In genomic region chr4:155246691-155247105, GRCm38 (mm10) we compare ENCODE assay signal across 8 mouse cellular contexts. TPM values are rescaled to one million over a fixed set of nuclear protein-coding genes. Genes with fewer than 3 reads are reported as not detected.
DNase-seq lines count a peak whose midpoint lies in the region; ATAC-seq and TF ChIP-seq lines count a peak whose summit lies in the region.

No protein-coding gene starts in this region.

- H3K27me3 ChIP-seq in lung, embryonic 14.5 days (ENCODE audit: insufficient read depth, low read length) = no peaks in the 10 kb centered on the region
- H3K27me3 ChIP-seq in cerebellum, adult 2 months (ENCODE audit: control insufficient read depth, insufficient read depth, low read length) = no peaks in the 10 kb centered on the region
- H3K27me3 ChIP-seq in hindbrain, embryonic 10.5 days (ENCODE audit: insufficient read depth, poor library complexity, severe bottlenecking) = 0 out of 2 replicates have a peak, but pooled peaks cover 6% of the 10 kb centered on the region
- no peaks in the 10 kb centered on the region; the same call in 1 of the 2 replicates for H3K27me3 ChIP-seq in liver, embryonic 11.5 days (replicated peaks; ENCODE audit: control insufficient read depth, insufficient read depth, low read length)

- no peak overlapping the region for H3K9ac ChIP-seq in lung, embryonic 14.5 days
- no peak overlapping the region for H3K9ac ChIP-seq in liver, embryonic 11.5 days (ENCODE audit: low read depth, low read length)

- 67% methylated on average over 12 of the region's 12 CpGs for WGBS in lung, embryonic 14.5 days
- 76% methylated on average over 12 of the region's 12 CpGs for WGBS in lung, adult 2 months
- 9% methylated on average over 12 of the region's 12 CpGs for WGBS in cerebellum, adult 2 months
- WGBS in hindbrain, embryonic 10.5 days = 87% methylated on average over 12 of the region's 12 CpGs
- 76% methylated on average over 12 of the region's 12 CpGs for WGBS in liver, embryonic 11.5 days

- ATAC-seq in lung, embryonic 14.5 days (ENCODE audit: insufficient read depth) = no peak
- ATAC-seq in monocyte, adult 5-6 weeks (replicated peaks; ENCODE audit: insufficient number of reproducible peaks, low FRiP score, low TSS enrichment, poor library complexity, severe bottlenecking) = no peak
- ATAC-seq in liver, embryonic 11.5 days (replicated peaks; ENCODE audit: low FRiP score) = no peak

- TF ChIP-seq POLR2A in lung, adult 2 months (IDR thresholded peaks at IDR 0.05; ENCODE audit: borderline replicate concordance, extremely low read depth, low read depth, low read length) = no peak
- 0 out of 2 replicates have a peak, but pooled peaks have one; percentile 11 for TF ChIP-seq POLR2A in cerebellum, adult 2 months (IDR thresholded peaks at IDR 0.05; ENCODE audit: borderline replicate concordance, insufficient read depth, low read length)

- H3K4me3 ChIP-seq in lung, embryonic 14.5 days (ENCODE audit: low read depth, low read length) = no peak overlapping the region
- no peak overlapping the region for H3K4me3 ChIP-seq in lung, adult 2 months (replicated peaks; ENCODE audit: extremely low read depth, low read depth, low read length)
- H3K4me3 ChIP-seq in cerebellum, adult 2 months (replicated peaks; ENCODE audit: insufficient read depth, low read depth, low read length) = no peak overlapping the region
- no peak overlapping the region for H3K4me3 ChIP-seq in hindbrain, embryonic 10.5 days
- H3K4me3 ChIP-seq in liver, embryonic 11.5 days (ENCODE audit: low read depth, low read length) = no peak overlapping the region

- H3K36me3 ChIP-seq in lung, embryonic 14.5 days (ENCODE audit: insufficient read depth) = no peaks in the 10 kb centered on the region
- H3K36me3 ChIP-seq in hindbrain, embryonic 10.5 days = no peaks in the 10 kb centered on the region
- H3K36me3 ChIP-seq in liver, embryonic 11.5 days (ENCODE audit: control insufficient read depth, insufficient read depth, low read length) = no peaks in the 10 kb centered on the region

- peak; percentile 28 for DNase-seq in lung, embryonic 14.5 days
- no peak for DNase-seq in lung, adult 2 months
- peak; percentile 86 to 90 for DNase-seq in cerebellum, adult 2 months
- no peak for DNase-seq in hindbrain, embryonic 10.5 days (ENCODE audit: low spot score)
- peak; percentile 56 to 61 for DNase-seq in layer of hippocampus, postnatal 25 days (ENCODE audit: extremely low spot score in 1 of 2, low spot score in 1 of 2)
- DNase-seq in right cerebral cortex, postnatal 14 days = peak; percentile 73
- DNase-seq in liver, embryonic 11.5 days (ENCODE audit: low spot score) = no peak

- H3K27ac ChIP-seq in lung, embryonic 14.5 days (ENCODE audit: low read depth) = 0 out of 2 replicates have a peak overlapping the region, but pooled peaks have one; percentile 4
- H3K27ac ChIP-seq in cerebellum, adult 2 months (ENCODE audit: insufficient read depth, low read length) = peak overlapping the region; percentile 57
- H3K27ac ChIP-seq in hindbrain, embryonic 10.5 days = 0 out of 2 replicates have a peak overlapping the region, but pooled peaks have one; percentile 66
- H3K27ac ChIP-seq in liver, embryonic 11.5 days (ENCODE audit: low read depth, low read length) = no peak overlapping the region

- H3K9me3 ChIP-seq in lung, embryonic 14.5 days (ENCODE audit: low read depth, low read length) = no peaks in the 10 kb centered on the region
- no peaks in the 10 kb centered on the region for H3K9me3 ChIP-seq in hindbrain, embryonic 10.5 days
- H3K9me3 ChIP-seq in liver, embryonic 11.5 days (ENCODE audit: control insufficient read depth, low read length) = no peaks in the 10 kb centered on the region

- H3K4me2 ChIP-seq in lung, embryonic 14.5 days = no peak overlapping the region
- H3K4me2 ChIP-seq in liver, embryonic 11.5 days = no peak overlapping the region

- peaks cover 12% of the 10 kb centered on the region for H3K4me1 ChIP-seq in lung, embryonic 14.5 days (ENCODE audit: insufficient read depth)
- peaks cover 5% of the 10 kb centered on the region for H3K4me1 ChIP-seq in lung, adult 2 months (ENCODE audit: control insufficient read depth, insufficient read depth, low read length)
- peaks cover 54% of the 10 kb centered on the region for H3K4me1 ChIP-seq in cerebellum, adult 2 months (ENCODE audit: control insufficient read depth, insufficient read depth, low read length)
- H3K4me1 ChIP-seq in hindbrain, embryonic 10.5 days (replicated peaks) = peaks cover 39% of the 10 kb centered on the region
- peaks cover 5% of the 10 kb centered on the region for H3K4me1 ChIP-seq in liver, embryonic 11.5 days (replicated peaks; ENCODE audit: control insufficient read depth, insufficient read depth, low read length)

- peak; percentile 19; the same call in 1 of the 2 replicates for TF ChIP-seq CTCF in lung, embryonic 14.5 days (IDR thresholded peaks at IDR 0.05; ENCODE audit: low read depth)
- TF ChIP-seq CTCF in lung, adult 2 months (IDR thresholded peaks at IDR 0.05; ENCODE audit: insufficient read depth, low read length) = no peak
- peak; percentile 20; the same call in 1 of the 2 replicates for TF ChIP-seq CTCF in cerebellum, adult 2 months (IDR thresholded peaks at IDR 0.05; ENCODE audit: borderline replicate concordance, insufficient read depth, low read depth, low read length)

RNA-seq across cellular contexts. Expression of gene Faap20, which starts 2.9 kb away (rescaled TPM):
- polyA plus RNA-seq in lung, embryonic 14.5 days (2014; fragmentation: Nextera tagmentation; extraction: Ambion mirVana) = 81.2 and 83.9 TPM in 2 replicates
- 56.7 and 59.3 TPM in 2 replicates for polyA plus RNA-seq in lung, adult 2 months (2012; rRNA removed)
- 94.5 and 109 TPM in 2 replicates for polyA plus RNA-seq in cerebellum, adult 2 months (2012; rRNA removed)
- polyA plus RNA-seq in hindbrain, embryonic 10.5 days (2016; fragmentation: Nextera tagmentation; extraction: Ambion mirVana) = 115 and 118 TPM in 2 replicates
- total RNA-seq in layer of hippocampus, postnatal 25 days (2021) = 10 to 100 TPM; 29.2 to 36.6 TPM
- 15.4 to 17.5 TPM (median 17.0 TPM) in 3 replicates for total RNA-seq in monocyte, adult 5-6 weeks (2017)
- polyA plus RNA-seq in liver, embryonic 11.5 days (2014; fragmentation: Nextera tagmentation; extraction: Ambion mirVana) = 50.1 and 55.0 TPM in 2 replicates

RNA-seq across cellular contexts. Expression of gene Ski, which starts 24.3 kb away (rescaled TPM):
- 23.7 and 25.8 TPM in 2 replicates for polyA plus RNA-seq in lung, embryonic 14.5 days (2014; fragmentation: Nextera tagmentation; extraction: Ambion mirVana)
- polyA plus RNA-seq in lung, adult 2 months (2012; rRNA removed) = 105 and 115 TPM in 2 replicates
- polyA plus RNA-seq in cerebellum, adult 2 months (2012; rRNA removed) = 87.2 and 106 TPM in 2 replicates
- 9.3 and 10.1 TPM in 2 replicates for polyA plus RNA-seq in hindbrain, embryonic 10.5 days (2016; fragmentation: Nextera tagmentation; extraction: Ambion mirVana)
- total RNA-seq in layer of hippocampus, postnatal 25 days (2021) = 100 to 1,000 TPM; 119 to 129 TPM
- total RNA-seq in monocyte, adult 5-6 weeks (2017) = 13.5 to 26.2 TPM (median 17.7 TPM) in 3 replicates
- polyA plus RNA-seq in liver, embryonic 11.5 days (2014; fragmentation: Nextera tagmentation; extraction: Ambion mirVana) = 8.2 and 9.8 TPM in 2 replicates

Comparison
In these comparisons a context has a peak if more than half of its experiments do, and no peak if none do; other contexts are left out.
1. DNase-seq: peak in lung, embryonic 14.5 days (single experiment), cerebellum, adult 2 months (2 of 2), layer of hippocampus, postnatal 25 days (2 of 2) and right cerebral cortex, postnatal 14 days (single experiment); none in lung, adult 2 months (single experiment), hindbrain, embryonic 10.5 days (single experiment) and liver, embryonic 11.5 days (single experiment).